Mouse (Mus musculus) left cerebral cortex, adult 8-10 months (tissue): ENCODE data around the gene Cd8a. TPM values are rescaled to one million over a fixed set of nuclear protein-coding genes. Genes with fewer than 3 reads are reported as not detected.

Experiments
- DNase-seq, 2 experiments: peaks; one replicate each; pipeline ENCODE4 v3.0.0; 2022; ENCODE audit warnings: low spot score in 2 of 2
- total RNA-seq, 4 experiments: library from RNA; stranded (reverse); gene quantifications; 2 replicates each; pipeline ENCODE4 v1.2.4; 2022

Cd8a gene
- total RNA-seq, 4 experiments from 2014 or later = 0.11 to 0.15 (median 0.13) TPM; not detected in 1

GRCm38 (mm10) chr6:71369416-71369815, 3.8 kb upstream of the Cd8a start:
- DNase-seq = no peak

GRCm38 (mm10) chr6:71371085-71371605, 2.1 kb upstream of the Cd8a start:
- no peak for DNase-seq

GRCm38 (mm10) chr6:71372041-71372720, 1.0 kb upstream of the Cd8a start:
- DNase-seq = no peak

GRCm38 (mm10) chr6:71374311-71374829, 1.1 kb downstream of the Cd8a start:
- no peak for DNase-seq

- DNase-seq = no peak
Measured at GRCm38 (mm10) chr6:71374921-71375320, 1.7 kb downstream of the Cd8a start.

DNA sequence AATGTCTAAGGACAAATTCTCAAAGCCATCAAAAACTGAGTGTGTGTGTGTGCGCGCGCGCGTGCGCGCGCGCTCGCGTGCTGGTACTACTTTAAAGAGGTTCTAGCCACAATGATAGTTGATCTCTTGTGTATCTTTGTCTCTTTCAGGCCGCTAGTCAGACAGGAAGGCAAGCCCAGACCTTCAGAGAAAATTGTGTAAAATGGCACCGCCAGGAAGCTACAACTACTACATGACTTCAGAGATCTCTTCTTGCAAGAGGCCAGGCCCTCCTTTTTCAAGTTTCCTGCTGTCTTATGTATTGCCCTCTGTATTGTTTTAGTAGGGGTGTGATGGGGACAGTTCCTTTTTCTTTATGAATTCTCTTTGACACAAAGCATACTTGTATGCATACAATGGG, 3.5 kb downstream of the Cd8a start:
- DNase-seq = no peak

DNA sequence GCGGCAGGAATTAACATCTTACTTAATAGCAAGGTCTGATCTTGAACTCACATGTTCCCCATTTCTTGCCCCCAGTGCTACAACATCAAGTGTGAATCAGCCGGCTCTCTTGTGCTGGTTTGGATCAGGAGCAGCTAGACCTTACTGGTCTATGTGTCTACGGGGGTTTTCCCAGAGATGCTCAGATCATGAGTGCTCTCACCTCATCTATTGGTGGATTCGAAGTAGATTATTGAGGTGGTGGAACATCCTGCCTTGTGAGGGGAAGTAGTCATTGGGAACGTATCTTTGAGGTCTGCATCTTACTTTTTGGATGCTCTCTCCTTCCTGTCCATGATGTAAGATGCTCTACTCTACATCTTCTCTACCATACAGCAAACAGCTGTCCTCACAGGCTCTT, 8.4 kb downstream of the Cd8a start:
- no peak for DNase-seq

GRCm38 (mm10) chr6:71390496-71390895, 17.3 kb downstream of the Cd8a start:
- no peak for DNase-seq

DNA sequence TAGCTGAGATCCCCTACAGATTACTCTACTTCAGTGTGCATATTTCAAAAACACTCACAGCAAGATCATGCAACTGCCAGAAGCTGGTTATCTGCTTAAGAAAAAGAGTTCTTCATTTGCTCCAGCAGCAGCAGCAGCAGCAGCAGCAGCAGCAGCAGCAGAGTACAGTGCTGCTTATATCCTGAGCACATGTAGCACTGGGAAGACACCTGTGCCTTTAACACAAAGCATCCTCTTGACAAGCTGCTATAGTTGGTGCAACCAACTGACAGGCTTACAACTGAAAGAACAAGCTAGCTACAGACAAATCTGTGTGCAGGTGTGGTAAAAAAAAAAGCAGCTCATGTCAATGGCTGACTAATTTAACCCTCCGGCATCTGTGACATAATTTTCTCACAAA, 22.8 kb downstream of the Cd8a start:
- no peak for DNase-seq

DNA sequence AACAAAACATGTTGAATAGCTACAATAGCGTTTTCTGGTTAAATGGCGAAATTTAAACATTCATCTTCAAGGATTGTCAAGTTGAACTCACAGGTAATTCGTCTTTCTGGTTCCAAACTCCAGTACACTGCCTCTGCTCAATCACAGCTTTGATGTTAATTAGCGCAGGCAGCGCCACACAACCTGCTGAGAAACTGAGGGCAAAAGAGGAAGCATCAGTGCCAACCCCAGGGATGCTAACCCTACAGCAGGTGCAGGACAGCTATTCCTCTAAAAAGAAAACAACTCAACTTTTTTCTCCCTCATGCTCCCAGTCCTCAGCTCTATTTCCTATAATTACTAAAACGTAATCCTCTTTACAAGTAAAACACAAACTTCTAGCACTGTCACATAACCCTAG, 23.5 kb downstream of the Cd8a start:
- DNase-seq = no peak

GRCm38 (mm10) chr6:71398829-71399609, 25.8 kb downstream of the Cd8a start:
- DNase-seq = no peak

DNA sequence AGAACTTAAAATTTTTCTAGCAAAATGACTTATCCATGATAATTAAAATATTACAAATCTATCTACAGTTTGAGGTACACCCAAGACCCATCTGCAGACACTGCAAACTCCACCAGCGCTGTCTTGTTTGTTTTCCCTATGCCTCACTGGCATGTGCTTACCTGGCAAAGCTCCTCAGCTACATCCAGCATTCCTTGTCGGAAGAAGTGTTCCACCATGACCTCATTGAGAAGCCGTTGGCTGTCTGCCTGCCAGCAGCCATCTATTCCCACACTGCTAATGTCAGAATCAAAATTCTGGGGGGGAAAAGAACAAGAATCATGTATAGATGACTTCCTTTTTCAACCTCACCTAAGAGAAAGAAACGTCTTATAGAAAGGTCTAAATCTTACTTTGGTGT, 41.4 kb downstream of the Cd8a start:
- DNase-seq = no peak

DNA sequence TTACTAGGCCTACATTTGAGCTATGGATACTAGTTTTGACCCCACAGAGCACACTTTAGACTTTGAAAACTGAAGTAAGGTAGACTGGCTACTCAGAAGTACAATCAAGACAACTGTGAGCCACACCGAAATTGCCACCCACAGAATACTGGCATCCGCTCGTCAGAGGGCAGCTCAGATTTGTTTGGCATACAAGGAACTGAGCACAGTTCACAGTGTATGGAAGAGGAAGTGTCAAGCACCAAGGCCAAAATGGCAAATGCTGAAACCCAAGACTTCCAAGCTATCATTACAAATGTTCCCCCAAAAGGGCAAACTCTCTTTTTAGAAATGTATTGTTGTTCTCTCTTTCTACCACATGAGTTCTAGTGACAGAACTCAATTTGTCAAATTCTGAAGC, 42.2 kb downstream of the Cd8a start:
- no peak for DNase-seq

DNA sequence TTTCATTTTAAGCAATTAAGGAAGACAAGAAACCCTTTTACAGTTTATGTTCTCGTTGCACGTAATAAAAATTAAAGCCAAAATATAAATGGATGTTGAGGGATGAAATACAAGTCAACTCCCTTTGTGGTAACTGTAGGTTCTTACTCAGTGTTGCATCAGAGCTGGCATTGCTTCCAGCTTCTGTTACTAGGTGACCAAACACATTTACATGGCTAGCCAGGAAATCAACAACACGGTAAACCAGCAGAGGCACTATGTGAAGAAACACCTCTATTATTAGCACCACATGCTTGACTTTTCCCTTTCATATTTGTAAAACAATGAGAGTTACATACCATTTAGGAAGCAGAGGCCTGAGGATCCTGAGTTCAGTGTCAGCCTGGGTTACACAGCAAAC, 45.6 kb downstream of the Cd8a start:
- no peak for DNase-seq

- DNase-seq = no peak
Measured at GRCm38 (mm10) chr6:71420848-71421247, 47.6 kb downstream of the Cd8a start.

GRCm38 (mm10) chr6:71422162-71422561, 48.9 kb downstream of the Cd8a start:
- no peak for DNase-seq

- no peak for DNase-seq
Measured at GRCm38 (mm10) chr6:71423116-71423515, 49.9 kb downstream of the Cd8a start.

GRCm38 (mm10) chr6:71425681-71426080, 52.5 kb downstream of the Cd8a start:
- DNase-seq = no peak

GRCm38 (mm10) chr6:71427996-71428725, 54.9 kb downstream of the Cd8a start:
- no peak for DNase-seq
